Mouse (Mus musculus): Measurements from ENCODE around the gene Mllt3.

- TF ChIP-seq GATA1 (IDR thresholded peaks at IDR 0.05; ENCODE audit: borderline replicate concordance, low read length): no peak
- TF ChIP-seq FLI1 (IDR thresholded peaks at IDR 0.05; ENCODE audit: low read length): no peak
These were observed 2.2 kb upstream of the Mllt3 start for GRCm38 (mm10) chr4:88035361-88035760.

Measured in megakaryocyte, embryonic 14.5 days (primary cell).